Mouse (Mus musculus) neural tube, embryonic 14.5 days (tissue): ENCODE results near the gene Cntfr. TPM values are rescaled to one million over a fixed set of nuclear protein-coding genes. Genes with fewer than 3 reads are reported as not detected.
"Not testable (repeated sequence)": the region's sequence is repeated elsewhere in the genome, so short reads cannot be mapped to it uniquely, and the experiment has no call there.

ENCODE experiments used
- ATAC-seq: fragments of 200-750 bp; cut with Nextera tagmentation; 2 replicates; pipeline ENCODE4 v1.8.0; 2017; ENCODE audit warnings: low read depth, mild to moderate bottlenecking, moderate TSS enrichment, moderate library complexity
- H3K27ac ChIP-seq: fragments of 300-500 bp; sonication (generic); 2 replicates; pipeline ENCODE4 v1.5.1; 2014; ENCODE audit warnings: low read depth, mild to moderate bottlenecking, control low read depth, low read length, moderate library complexity, mixed read lengths
- H3K27me3 ChIP-seq: fragments of 300-500 bp; sonication (generic); 2 replicates; pipeline ENCODE4 v1.6.1; 2014; ENCODE audit warnings: low read length; ENCODE audit not compliant: control insufficient read depth, insufficient read depth
- H3K36me3 ChIP-seq: fragments of 300-500 bp; sonication (generic); 2 replicates; pipeline ENCODE4 v1.6.1; 2014; ENCODE audit warnings: low read length, mixed read lengths; ENCODE audit not compliant: control insufficient read depth, insufficient read depth
- H3K4me1 ChIP-seq: fragments of 300-500 bp; sonication (generic); 2 replicates; pipeline ENCODE4 v1.6.1; 2014; ENCODE audit warnings: low read length; ENCODE audit not compliant: control insufficient read depth, insufficient read depth
- H3K4me2 ChIP-seq: fragments of 300-500 bp; sonication (generic); 2 replicates; pipeline ENCODE4 v1.6.1; 2014; ENCODE audit warnings: mild to moderate bottlenecking, low read depth, low read length, control low read depth
- H3K4me3 ChIP-seq: fragments of 300-500 bp; sonication (generic); 2 replicates; pipeline ENCODE4 v1.5.1; 2014; ENCODE audit warnings: low read depth, low read length, control low read depth, mixed read lengths
- H3K9ac ChIP-seq: fragments of 300-500 bp; sonication (generic); replicated peaks from 2 replicates; pipeline ENCODE4 v1.6.1; 2014; ENCODE audit warnings: low read depth, mild to moderate bottlenecking, control low read depth, low read length, mixed read lengths
- H3K9me3 ChIP-seq: fragments of 300-500 bp; sonication (generic); 2 replicates; pipeline ENCODE4 v1.6.1; 2016; ENCODE audit warnings: low read length; ENCODE audit not compliant: control insufficient read depth
- WGBS: fragments of 180-500 bp; shearing (Covaris S2); extraction: QIAGEN DNeasy Blood & Tissue Kit; methylation state at CpG from one replicate; pipeline ENCODE4 v1.1.7; 2014; 5-methylcytosine and 5-hydroxymethylcytosine counted together
- polyA plus RNA-seq: library from polyadenylated mRNA; unstranded; fragments of >200 nt; fragmentation: Nextera tagmentation; extraction: Ambion mirVana; gene quantifications from 2 replicates; pipeline ENCODE4 v1.2.1, GENCODE M21; 2014

The Cntfr gene
- polyA plus RNA-seq, 1 experiment from 2014 or later = 15.6 TPM

DNA sequence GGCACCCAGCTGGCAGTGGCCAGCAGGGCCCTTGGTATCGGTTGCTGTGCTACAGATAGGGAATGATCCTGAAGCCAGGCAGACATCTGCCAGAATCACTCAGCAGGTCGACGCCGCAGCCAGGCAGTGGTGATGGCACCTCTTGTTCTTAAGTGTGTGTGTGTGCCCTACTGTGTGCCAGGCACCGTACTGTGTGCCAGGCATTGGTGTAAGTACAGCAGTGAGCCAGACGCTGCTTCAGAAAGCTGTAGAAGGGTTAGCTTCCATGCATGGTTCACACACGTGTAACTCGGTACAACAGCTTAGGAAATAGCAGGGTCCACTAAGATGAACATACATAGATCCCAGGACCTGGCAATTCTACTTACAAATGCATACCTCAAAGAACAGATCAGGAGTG lies 3.3 kb upstream of the Cntfr start:
- WGBS = 84% methylated on average over 2 of the region's 8 CpGs
- H3K27me3 ChIP-seq, H3K27ac ChIP-seq, H3K9me3 ChIP-seq, H3K4me3 ChIP-seq, H3K4me2 ChIP-seq, ATAC-seq, H3K36me3 ChIP-seq, H3K9ac ChIP-seq, H3K4me1 ChIP-seq: not testable (repeated sequence)

DNA sequence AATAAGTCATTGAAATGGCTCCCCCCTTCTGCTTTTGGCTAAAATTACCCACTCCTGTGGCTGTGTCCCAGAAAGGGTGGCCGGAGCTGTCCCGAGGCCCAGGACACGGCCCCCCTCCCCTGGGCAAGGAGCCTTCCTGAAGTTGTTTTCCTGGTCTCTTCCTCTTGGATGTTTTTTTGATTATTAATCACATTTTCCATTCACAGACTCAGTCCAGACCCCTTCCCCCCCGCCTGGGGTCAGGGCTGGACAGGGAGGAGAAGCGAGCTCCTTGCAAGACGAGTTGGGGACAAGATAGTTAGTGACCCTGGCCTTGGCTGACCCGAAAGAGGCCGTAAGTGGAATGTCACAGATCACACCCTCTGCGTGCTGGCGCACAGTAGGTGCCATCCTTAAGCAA lies 2.9 kb upstream of the Cntfr start, which contains the start of gene Il11ra1:
Il11ra1 (plus strand) TSS at position 207 of the 400 bp plus-strand sequence.
- not testable (repeated sequence) for H3K36me3 ChIP-seq, ATAC-seq, H3K9me3 ChIP-seq, H3K4me3 ChIP-seq, H3K4me1 ChIP-seq, H3K27me3 ChIP-seq, H3K27ac ChIP-seq, H3K9ac ChIP-seq, H3K4me2 ChIP-seq
- 84% methylated on average over 8 of the region's 10 CpGs for WGBS

DNA sequence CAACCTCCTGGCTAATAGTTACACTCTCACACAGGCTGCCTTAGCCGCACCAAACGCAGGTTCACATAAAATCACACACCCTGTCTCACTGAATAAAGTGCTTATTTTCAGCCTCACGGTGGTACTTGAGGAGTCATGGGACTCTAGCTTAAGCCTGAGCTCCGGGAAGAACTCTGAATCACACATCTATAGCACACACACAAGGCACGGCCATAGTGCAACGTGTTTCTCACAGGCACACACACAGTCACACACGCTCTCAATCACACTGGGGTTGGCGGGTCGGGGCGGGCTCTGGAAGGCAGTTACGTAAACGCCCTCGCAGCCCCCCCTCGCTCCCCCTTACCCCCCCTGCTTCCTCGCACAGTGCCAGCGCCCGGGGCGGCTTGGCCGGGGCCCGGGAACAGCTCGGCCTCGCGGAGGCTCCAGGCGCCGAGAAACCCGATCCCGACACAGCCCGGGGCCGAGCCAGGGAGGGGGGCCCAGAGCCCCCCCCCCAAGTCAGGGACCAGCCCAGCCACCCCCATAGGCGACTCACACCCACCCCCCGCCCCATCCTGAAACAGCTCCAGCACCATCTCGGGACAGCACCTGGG lies 1.6 kb upstream of the Cntfr start:
- H3K27me3 ChIP-seq, H3K36me3 ChIP-seq, H3K9me3 ChIP-seq, H3K9ac ChIP-seq, ATAC-seq, H3K27ac ChIP-seq, H3K4me2 ChIP-seq, H3K4me1 ChIP-seq, H3K4me3 ChIP-seq: not testable (repeated sequence)
- WGBS = 5% methylated on average over 19 of the region's 32 CpGs

DNA sequence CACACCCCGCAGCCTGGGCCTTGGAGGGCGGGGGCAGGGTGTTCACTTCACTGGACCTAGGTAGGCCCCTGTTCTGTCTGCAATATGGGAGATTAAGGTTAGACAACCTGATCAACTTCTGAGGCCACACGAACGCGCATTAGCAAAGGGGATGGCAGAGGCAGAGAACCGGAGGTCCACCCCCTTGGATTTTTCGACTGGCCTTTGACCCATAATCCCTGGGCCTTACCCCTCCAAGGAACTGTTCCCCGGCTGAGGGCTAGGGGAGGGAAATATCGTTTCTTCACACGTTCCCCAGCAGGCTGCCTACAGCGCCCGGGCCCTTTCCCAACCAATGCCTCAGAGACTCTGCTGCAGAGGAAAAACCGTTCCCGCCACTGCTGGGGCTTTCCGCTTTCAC lies 437 bp downstream of the Cntfr start:
- not testable (repeated sequence) for H3K4me3 ChIP-seq, ATAC-seq, H3K36me3 ChIP-seq, H3K27ac ChIP-seq, H3K9me3 ChIP-seq, H3K4me2 ChIP-seq, H3K9ac ChIP-seq, H3K27me3 ChIP-seq, H3K4me1 ChIP-seq
- WGBS = 4% methylated on average over 8 of the region's 15 CpGs

DNA sequence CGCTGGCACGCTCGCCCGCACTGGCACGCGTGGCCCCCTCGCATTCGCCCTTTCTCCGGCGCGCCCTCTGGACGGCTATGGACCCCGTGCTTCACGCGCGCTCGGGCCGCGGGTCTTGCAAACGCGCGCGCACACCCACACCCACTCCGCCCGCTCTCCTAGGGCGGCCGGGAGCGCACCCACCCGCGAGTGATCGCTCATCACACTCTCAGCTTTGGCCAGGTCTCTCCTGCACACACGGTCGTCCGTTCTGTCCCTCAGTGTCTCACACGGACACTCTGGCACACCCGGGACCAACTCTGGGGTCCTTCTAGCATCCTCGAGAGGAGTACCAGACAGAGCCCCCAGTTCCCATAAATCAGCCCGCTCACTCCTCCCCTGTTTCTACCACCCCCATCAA lies 1.1 kb downstream of the Cntfr start:
- peak overlapping the region; percentile 26; the same call in 1 of the 2 replicates for H3K4me2 ChIP-seq
- WGBS = 0% methylated on average over 17 of the region's 38 CpGs
- not testable (repeated sequence) for ATAC-seq

DNA sequence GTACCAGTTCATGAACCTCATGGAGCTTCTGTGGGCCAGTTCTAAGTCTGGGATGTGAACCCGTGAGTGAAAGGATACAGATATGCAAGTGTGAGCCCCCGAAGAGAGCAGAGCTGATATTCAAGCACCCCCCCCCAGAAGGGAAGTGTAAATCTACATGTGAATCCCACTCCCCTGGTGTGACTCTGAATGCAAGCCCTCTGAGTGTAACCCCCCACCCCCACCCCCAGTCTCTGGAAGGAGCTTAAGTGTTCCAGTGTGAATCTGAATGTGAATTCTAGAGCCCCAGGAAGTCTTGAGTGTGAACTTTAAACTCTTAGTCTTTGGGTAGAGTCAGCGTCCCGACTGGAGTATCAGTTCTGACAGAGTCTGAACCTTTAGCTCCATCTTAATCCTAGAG lies 3.4 kb downstream of the Cntfr start:
- H3K4me2 ChIP-seq = peak overlapping the region; percentile 26; the same call in 1 of the 2 replicates
- H3K4me1 ChIP-seq, H3K9ac ChIP-seq, H3K36me3 ChIP-seq, H3K27me3 ChIP-seq, H3K4me3 ChIP-seq, H3K27ac ChIP-seq, ATAC-seq, H3K9me3 ChIP-seq: not testable (repeated sequence)
- WGBS = 2% methylated on average over 4 of the region's 4 CpGs

More for the DNA sequence above, 1.1 kb downstream of the Cntfr start:
- not testable (repeated sequence) for H3K27ac ChIP-seq, H3K4me3 ChIP-seq, H3K36me3 ChIP-seq, H3K9ac ChIP-seq, H3K27me3 ChIP-seq, H3K4me1 ChIP-seq, H3K9me3 ChIP-seq

DNA sequence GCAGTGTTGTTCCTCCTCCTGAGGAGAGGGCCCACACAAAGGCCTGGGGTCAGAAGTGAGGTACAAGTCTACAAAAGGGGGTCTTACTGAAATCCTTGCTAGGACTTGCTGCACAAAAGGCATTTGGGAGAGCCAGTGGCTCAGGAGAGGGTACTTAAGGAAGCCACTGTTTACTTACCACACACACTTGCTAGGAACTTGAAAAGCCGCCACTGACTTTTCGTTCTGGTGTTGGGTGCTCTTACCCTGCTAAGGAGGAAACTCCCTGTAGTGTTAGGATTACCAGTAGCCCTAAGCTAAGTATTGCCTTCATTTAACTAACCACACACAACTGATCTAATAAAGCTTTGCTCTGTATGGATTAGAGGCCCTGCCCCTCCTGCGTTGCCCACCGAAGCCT lies 6.9 kb downstream of the Cntfr start:
- H3K4me3 ChIP-seq, H3K9me3 ChIP-seq, H3K9ac ChIP-seq, H3K4me1 ChIP-seq, H3K27ac ChIP-seq, H3K36me3 ChIP-seq, H3K4me2 ChIP-seq, H3K27me3 ChIP-seq, ATAC-seq: not testable (repeated sequence)
- WGBS = no CpG with 5 or more reads among the region's 4 CpGs

DNA sequence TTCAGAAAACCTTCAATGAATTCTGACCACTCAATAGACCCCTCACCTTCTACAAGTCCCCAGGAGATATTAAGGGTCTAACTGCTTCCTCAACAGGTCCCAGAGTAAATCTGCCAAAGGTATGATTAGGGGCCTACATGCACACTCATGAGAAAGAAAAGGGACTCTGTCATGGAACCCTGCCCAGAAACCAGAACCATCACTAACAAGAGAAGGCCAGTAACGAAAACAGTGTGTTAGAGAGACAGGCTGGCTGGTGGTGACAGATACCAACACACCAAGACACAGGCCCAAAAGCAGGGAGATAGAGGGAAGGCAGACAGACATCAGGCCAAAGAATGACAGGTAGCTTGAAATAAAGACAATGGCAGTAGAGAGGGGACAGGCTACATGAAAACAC lies 8.3 kb downstream of the Cntfr start:
- H3K4me3 ChIP-seq, H3K9ac ChIP-seq, H3K4me2 ChIP-seq, H3K27me3 ChIP-seq, H3K36me3 ChIP-seq, H3K9me3 ChIP-seq, H3K27ac ChIP-seq, H3K4me1 ChIP-seq, ATAC-seq: not testable (repeated sequence)
- 35% methylated on average over 1 of the region's 1 CpGs for WGBS

DNA sequence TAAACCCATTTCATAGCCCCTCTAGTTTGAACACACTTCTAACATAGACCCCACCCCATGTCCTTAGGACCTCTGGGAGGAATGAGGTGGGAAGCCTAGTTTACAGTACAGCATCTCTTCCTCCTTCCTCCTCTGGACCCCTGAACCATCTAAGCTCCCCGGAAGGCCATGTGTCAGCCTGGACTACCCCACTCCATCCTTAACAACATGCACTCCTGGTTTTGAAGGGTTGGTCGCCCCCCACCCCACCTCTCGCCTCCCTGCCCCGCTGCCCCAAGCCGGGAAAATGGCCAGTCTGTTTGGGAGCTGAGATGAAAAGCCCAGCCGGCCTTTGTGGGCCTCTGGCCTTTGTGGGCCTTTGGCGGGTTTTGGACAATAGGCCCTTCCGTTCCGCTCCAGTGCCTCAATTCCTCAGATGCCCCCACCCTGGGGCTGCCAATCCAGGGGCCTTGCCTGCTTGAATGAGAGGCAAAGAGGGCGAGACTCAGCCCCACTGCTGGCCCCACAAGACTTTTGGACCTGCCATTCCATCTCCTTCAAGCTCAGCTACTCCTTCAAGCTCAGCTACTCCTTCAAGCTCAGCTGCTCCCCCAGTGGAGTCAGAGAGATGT lies 10.9 kb downstream of the Cntfr start:
- not testable (repeated sequence) for H3K4me2 ChIP-seq

More for the DNA sequence above, 10.9 kb downstream of the Cntfr start:
- not testable (repeated sequence) for H3K27me3 ChIP-seq, H3K36me3 ChIP-seq, H3K4me1 ChIP-seq, H3K9me3 ChIP-seq, H3K27ac ChIP-seq, ATAC-seq, H3K9ac ChIP-seq, H3K4me3 ChIP-seq
- WGBS = 12% methylated on average over 9 of the region's 10 CpGs
